Mouse (Mus musculus): ENCODE results near the gene Ankrd33.

DNA sequence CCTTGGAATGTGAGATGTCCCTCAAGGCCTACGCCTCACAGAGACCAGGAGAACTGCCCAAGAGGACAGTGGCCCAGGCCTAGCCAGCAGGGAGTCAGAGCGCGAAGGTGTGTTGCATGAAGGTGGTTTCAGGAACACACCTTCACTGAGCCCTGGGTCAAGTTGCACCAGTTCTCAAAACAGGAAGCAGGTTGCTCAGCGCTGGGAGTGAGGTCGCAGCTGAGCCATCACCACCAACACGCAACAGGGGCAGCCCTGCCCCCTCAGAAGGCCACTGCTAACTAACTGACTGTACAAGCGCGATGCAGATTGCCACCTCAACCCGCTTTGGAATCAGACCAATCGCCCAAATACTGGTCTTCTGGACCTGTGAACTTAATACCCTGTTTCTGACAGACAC lies 31.1 kb upstream of the Ankrd33 start:
- no peak for TF ChIP-seq CTCF (IDR thresholded peaks at IDR 0.05; ENCODE audit: low read depth)
- TF ChIP-seq EP300 (IDR thresholded peaks at IDR 0.05; ENCODE audit: low read depth): no peak

Data from liver, postnatal 0 days (tissue).